Mouse (Mus musculus): Measurements from ENCODE around the gene Spindoc. TPM values are rescaled to one million over a fixed set of nuclear protein-coding genes. Genes with fewer than 3 reads are reported as not detected.
A peak's percentile ranks its signal among the peaks of the same experiment; 100 is the strongest.

Spindoc gene
- 2.2 and 3.6 TPM in 2 replicates for polyA plus RNA-seq (2015; fragmentation: Nextera tagmentation; extraction: Ambion mirVana)

GRCm38 (mm10) chr19:7382903-7383865 is at the start of gene Spindoc:
Spindoc (minus strand) TSS chr19:7382994.
- DNase-seq (peak; percentile 98), ATAC-seq (peak; percentile 98)
- Histone ChIP-seq H3K4me1 (ENCODE audit: insufficient read depth) (peaks cover 21% of the 10 kb centered on the region), H3K27me3 (ENCODE audit: insufficient read depth, low read length) (no peaks in the 10 kb centered on the region), H3K36me3 (replicated peaks; ENCODE audit: insufficient read depth, low read length) (no peaks in the 10 kb centered on the region), H3K4me2 (ENCODE audit: low read depth, low read length) (peak within 1 kb of the TSS; percentile 100), H3K9me3 (ENCODE audit: low read length) (0 out of 2 replicates have a peak, but pooled peaks cover 2% of the 10 kb centered on the region), H3K27ac (ENCODE audit: low read depth) (peak within 1 kb of the TSS; percentile 80), H3K4me3 (ENCODE audit: low read depth, low read length) (peak within 1 kb of the TSS; percentile 96), H3K9ac (replicated peaks) (peak within 1 kb of the TSS; percentile 87)
- 2% methylated on average over 45 of the region's 52 CpGs for WGBS (ENCODE audit: insufficient replicate concordance)
- no peak for TF ChIP-seq EP300 (IDR thresholded peaks at IDR 0.05; ENCODE audit: low read depth)
- TF ChIP-seq CTCF (IDR thresholded peaks at IDR 0.05; ENCODE audit: low read depth) = no peak

- no peak overlapping the region for H3K4me2 ChIP-seq (ENCODE audit: low read depth, low read length)
- TF ChIP-seq CTCF (IDR thresholded peaks at IDR 0.05; ENCODE audit: low read depth) (no peak), EP300 (IDR thresholded peaks at IDR 0.05; ENCODE audit: low read depth) (no peak)
- no peak for DNase-seq
Measured at GRCm38 (mm10) chr19:7425398-7425775, 42.6 kb upstream of the Spindoc start.

GRCm38 (mm10) chr19:7424590-7425397 is 42.0 kb upstream of the Spindoc start:
- Histone ChIP-seq H3K9me3 (ENCODE audit: low read length) (no peaks in the 10 kb centered on the region), H3K27ac (ENCODE audit: low read depth) (no peak overlapping the region), H3K27me3 (ENCODE audit: insufficient read depth, low read length) (no peaks in the 10 kb centered on the region), H3K9ac (replicated peaks) (no peak overlapping the region), H3K4me2 (ENCODE audit: low read depth, low read length) (no peak overlapping the region), H3K36me3 (replicated peaks; ENCODE audit: insufficient read depth, low read length) (peaks cover 29% of the 10 kb centered on the region), H3K4me1 (ENCODE audit: insufficient read depth) (peaks cover 7% of the 10 kb centered on the region; the same call in 1 of the 2 replicates), H3K4me3 (ENCODE audit: low read depth, low read length) (no peak overlapping the region)
- no peak for TF ChIP-seq EP300 (IDR thresholded peaks at IDR 0.05; ENCODE audit: low read depth)
- no peak for TF ChIP-seq CTCF (IDR thresholded peaks at IDR 0.05; ENCODE audit: low read depth)
- WGBS (ENCODE audit: insufficient replicate concordance) = 77% methylated on average over 8 of the region's 8 CpGs
- ATAC-seq (no peak), DNase-seq (no peak)

More at GRCm38 (mm10) chr19:7425398-7425775, 42.6 kb upstream of the Spindoc start:
- no peaks in the 10 kb centered on the region for H3K27me3 ChIP-seq (ENCODE audit: insufficient read depth, low read length)
- H3K9ac ChIP-seq (replicated peaks) = no peak overlapping the region
- peaks cover 7% of the 10 kb centered on the region; the same call in 1 of the 2 replicates for H3K4me1 ChIP-seq (ENCODE audit: insufficient read depth)
- H3K4me3 ChIP-seq (ENCODE audit: low read depth, low read length) = no peak overlapping the region
- 53% methylated on average over 3 of the region's 3 CpGs for WGBS (ENCODE audit: insufficient replicate concordance)
- no peak overlapping the region for H3K27ac ChIP-seq (ENCODE audit: low read depth)
- H3K36me3 ChIP-seq (replicated peaks; ENCODE audit: insufficient read depth, low read length) = peaks cover 32% of the 10 kb centered on the region
- H3K9me3 ChIP-seq (ENCODE audit: low read length) = no peaks in the 10 kb centered on the region
- ATAC-seq = no peak

GRCm38 (mm10) chr19:7424131-7424530 is 41.3 kb upstream of the Spindoc start:
- TF ChIP-seq CTCF (IDR thresholded peaks at IDR 0.05; ENCODE audit: low read depth) = no peak
- TF ChIP-seq EP300 (IDR thresholded peaks at IDR 0.05; ENCODE audit: low read depth) = no peak
- H3K4me1 ChIP-seq (ENCODE audit: insufficient read depth) = peaks cover 11% of the 10 kb centered on the region
- no peaks in the 10 kb centered on the region for H3K9me3 ChIP-seq (ENCODE audit: low read length)
- H3K9ac ChIP-seq (replicated peaks) = no peak overlapping the region
- H3K36me3 ChIP-seq (replicated peaks; ENCODE audit: insufficient read depth, low read length) = peaks cover 28% of the 10 kb centered on the region
- no peaks in the 10 kb centered on the region for H3K27me3 ChIP-seq (ENCODE audit: insufficient read depth, low read length)
- ATAC-seq (no peak), DNase-seq (no peak)
- WGBS (ENCODE audit: insufficient replicate concordance) = 83% methylated on average over 7 of the region's 7 CpGs
- H3K4me3 ChIP-seq (ENCODE audit: low read depth, low read length) = no peak overlapping the region
- no peak overlapping the region for H3K4me2 ChIP-seq (ENCODE audit: low read depth, low read length)
- no peak overlapping the region for H3K27ac ChIP-seq (ENCODE audit: low read depth)

- no peak for DNase-seq
- 75% methylated on average over 14 of the region's 16 CpGs for WGBS (ENCODE audit: insufficient replicate concordance)
- H3K4me1 ChIP-seq (ENCODE audit: insufficient read depth) = peaks cover 15% of the 10 kb centered on the region
- no peaks in the 10 kb centered on the region for H3K27me3 ChIP-seq (ENCODE audit: insufficient read depth, low read length)
- H3K4me2 ChIP-seq (ENCODE audit: low read depth, low read length) = peak overlapping the region; percentile 66
- no peaks in the 10 kb centered on the region for H3K9me3 ChIP-seq (ENCODE audit: low read length)
- H3K27ac ChIP-seq (ENCODE audit: low read depth) = no peak overlapping the region
- no peak overlapping the region for H3K9ac ChIP-seq (replicated peaks)
- H3K4me3 ChIP-seq (ENCODE audit: low read depth, low read length) = peak overlapping the region; percentile 15; the same call in 1 of the 2 replicates
- H3K36me3 ChIP-seq (replicated peaks; ENCODE audit: insufficient read depth, low read length) = peaks cover 27% of the 10 kb centered on the region
- TF ChIP-seq EP300 (IDR thresholded peaks at IDR 0.05; ENCODE audit: low read depth) (no peak), CTCF (IDR thresholded peaks at IDR 0.05; ENCODE audit: low read depth) (no peak)
- 0 out of 2 replicates have a peak, but pooled peaks have one; percentile 6 for ATAC-seq
Measured at GRCm38 (mm10) chr19:7423656-7424030, 40.8 kb upstream of the Spindoc start.
